Mouse (Mus musculus) lung, embryonic 16.5 days (tissue): ENCODE measurements at regions not wholly inside any gene's neighbourhood (a gene's known extent, or its start where the extent isn't known, plus 50 kb on each side); places are given as distances from the start of the nearest gene placed in this dataset.

Experiments used
- ATAC-seq: fragments of 200-750 bp; cut with Nextera tagmentation; 2 replicates; pipeline ENCODE4 v1.8.0; 2017; ENCODE audit warnings: low read depth, mild to moderate bottlenecking, moderate library complexity
- H3K27ac ChIP-seq: fragments of 300-500 bp; sonication (generic); 2 replicates; pipeline ENCODE4 v1.5.1; 2014; ENCODE audit warnings: mild to moderate bottlenecking, control low read depth, low read length
- H3K27me3 ChIP-seq: fragments of 300-500 bp; sonication (generic); 2 replicates; pipeline ENCODE4 v1.6.1; 2014; ENCODE audit warnings: low read depth, low read length, mixed read lengths; ENCODE audit not compliant: control insufficient read depth, insufficient read depth
- H3K36me3 ChIP-seq: fragments of 300-500 bp; sonication (generic); 2 replicates; pipeline ENCODE4 v1.6.1; 2014; ENCODE audit warnings: low read length; ENCODE audit not compliant: control insufficient read depth, insufficient read depth
- H3K4me1 ChIP-seq: fragments of 300-500 bp; sonication (generic); replicated peaks from 2 replicates; pipeline ENCODE4 v1.6.1; 2014; ENCODE audit warnings: low read length, mixed read lengths; ENCODE audit not compliant: control insufficient read depth, insufficient read depth
- H3K4me2 ChIP-seq: fragments of 300-500 bp; sonication (generic); 2 replicates; pipeline ENCODE4 v1.6.1; 2014; ENCODE audit warnings: low read depth, low read length, control low read depth
- H3K4me3 ChIP-seq: fragments of 300-500 bp; sonication (generic); 2 replicates; pipeline ENCODE4 v1.5.1; 2014; ENCODE audit warnings: mild to moderate bottlenecking, low read length, control low read depth
- H3K9ac ChIP-seq: fragments of 300-500 bp; sonication (generic); 2 replicates; pipeline ENCODE4 v1.6.1; 2014; ENCODE audit warnings: low read length, control low read depth
- H3K9me3 ChIP-seq: fragments of 300-500 bp; sonication (generic); 2 replicates; pipeline ENCODE4 v1.6.1; 2016; ENCODE audit warnings: low read length; ENCODE audit not compliant: control insufficient read depth
- WGBS: fragments of 180-500 bp; shearing (Covaris S2); extraction: QIAGEN DNeasy Blood & Tissue Kit; methylation state at CpG from one replicate; pipeline ENCODE4 v1.1.7; 2014; 5-methylcytosine and 5-hydroxymethylcytosine counted together

- no peak for ATAC-seq
- Histone ChIP-seq H3K4me1 (no peaks in the 10 kb centered on the region), H3K4me2 (no peak overlapping the region), H3K36me3 (no peaks in the 10 kb centered on the region), H3K4me3 (no peak overlapping the region), H3K27me3 (no peaks in the 10 kb centered on the region), H3K9ac (no peak overlapping the region), H3K9me3 (no peaks in the 10 kb centered on the region), H3K27ac (no peak overlapping the region)
- 55% methylated on average over 1 of the region's 1 CpGs for WGBS
Observed at GRCm38 (mm10) chr14:71359581-71359980, 759.9 kb upstream of the Fam160b2 start.

GRCm38 (mm10) chr14:71338219-71338618 lies 738.6 kb upstream of the Fam160b2 start:
- Histone ChIP-seq H3K27me3 (no peaks in the 10 kb centered on the region), H3K4me2 (no peak overlapping the region), H3K36me3 (no peaks in the 10 kb centered on the region), H3K4me3 (no peak overlapping the region), H3K9ac (no peak overlapping the region), H3K9me3 (no peaks in the 10 kb centered on the region), H3K27ac (no peak overlapping the region), H3K4me1 (no peaks in the 10 kb centered on the region)
- WGBS = 63% methylated on average over 5 of the region's 5 CpGs
- ATAC-seq = no peak

GRCm38 (mm10) chr14:71336906-71337305 lies 737.3 kb upstream of the Fam160b2 start:
- H3K9ac ChIP-seq = no peak overlapping the region

GRCm38 (mm10) chr14:71334022-71334421 lies 734.4 kb upstream of the Fam160b2 start:
- Histone ChIP-seq H3K9ac (no peak overlapping the region), H3K4me3 (no peak overlapping the region), H3K27me3 (no peaks in the 10 kb centered on the region), H3K27ac (no peak overlapping the region), H3K4me1 (no peaks in the 10 kb centered on the region), H3K36me3 (no peaks in the 10 kb centered on the region), H3K9me3 (no peaks in the 10 kb centered on the region), H3K4me2 (no peak overlapping the region)
- WGBS = 78% methylated on average over 1 of the region's 1 CpGs
- ATAC-seq = no peak

More at GRCm38 (mm10) chr14:71336906-71337305, 737.3 kb upstream of the Fam160b2 start:
- Histone ChIP-seq H3K4me1 (no peaks in the 10 kb centered on the region), H3K4me3 (no peak overlapping the region), H3K27ac (no peak overlapping the region), H3K27me3 (no peaks in the 10 kb centered on the region), H3K9me3 (no peaks in the 10 kb centered on the region), H3K4me2 (no peak overlapping the region), H3K36me3 (no peaks in the 10 kb centered on the region)
- ATAC-seq = no peak
- WGBS = 83% methylated on average over 3 of the region's 3 CpGs

GRCm38 (mm10) chr14:71329862-71330630 lies 730.4 kb upstream of the Fam160b2 start:
- WGBS = 45% methylated on average over 5 of the region's 5 CpGs
- no peak overlapping the region for H3K4me3 ChIP-seq
- H3K36me3 ChIP-seq = no peaks in the 10 kb centered on the region
- no peak overlapping the region for H3K27ac ChIP-seq
- H3K9me3 ChIP-seq = no peaks in the 10 kb centered on the region
- ATAC-seq = no peak
- H3K4me2 ChIP-seq = no peak overlapping the region
- no peaks in the 10 kb centered on the region for H3K4me1 ChIP-seq
- no peak overlapping the region for H3K9ac ChIP-seq
- H3K27me3 ChIP-seq = no peaks in the 10 kb centered on the region

GRCm38 (mm10) chr14:71327621-71328020 lies 728.0 kb upstream of the Fam160b2 start:
- no peaks in the 10 kb centered on the region for H3K36me3 ChIP-seq
- ATAC-seq = no peak
- H3K27me3 ChIP-seq = no peaks in the 10 kb centered on the region
- no peaks in the 10 kb centered on the region for H3K9me3 ChIP-seq
- H3K9ac ChIP-seq = no peak overlapping the region
- H3K4me1 ChIP-seq = no peaks in the 10 kb centered on the region
- H3K4me2 ChIP-seq = no peak overlapping the region
- H3K27ac ChIP-seq = no peak overlapping the region
- H3K4me3 ChIP-seq = no peak overlapping the region

GRCm38 (mm10) chr14:71326521-71327105 lies 727.0 kb upstream of the Fam160b2 start:
- no peak overlapping the region for H3K9ac ChIP-seq
- no peak overlapping the region for H3K27ac ChIP-seq
- no peaks in the 10 kb centered on the region for H3K36me3 ChIP-seq
- H3K4me3 ChIP-seq = no peak overlapping the region
- H3K27me3 ChIP-seq = no peaks in the 10 kb centered on the region
- H3K4me2 ChIP-seq = no peak overlapping the region
- no peak for ATAC-seq
- WGBS = 78% methylated on average over 2 of the region's 2 CpGs
- no peaks in the 10 kb centered on the region for H3K9me3 ChIP-seq
- H3K4me1 ChIP-seq = no peaks in the 10 kb centered on the region

- H3K36me3 ChIP-seq = no peaks in the 10 kb centered on the region
- no peaks in the 10 kb centered on the region for H3K9me3 ChIP-seq
- no peak overlapping the region for H3K4me3 ChIP-seq
- H3K9ac ChIP-seq = no peak overlapping the region
- no peak overlapping the region for H3K27ac ChIP-seq
- 53% methylated on average over 3 of the region's 3 CpGs for WGBS
- ATAC-seq = no peak
- H3K4me1 ChIP-seq = no peaks in the 10 kb centered on the region
- H3K27me3 ChIP-seq = no peaks in the 10 kb centered on the region
- H3K4me2 ChIP-seq = no peak overlapping the region
Observed at GRCm38 (mm10) chr14:71315228-71315627, 715.6 kb upstream of the Fam160b2 start.

GRCm38 (mm10) chr14:71299755-71300154 lies 700.1 kb upstream of the Fam160b2 start:
- ATAC-seq = no peak
- H3K27ac ChIP-seq = no peak overlapping the region
- 56% methylated on average over 6 of the region's 6 CpGs for WGBS

More at GRCm38 (mm10) chr14:71299755-71300154, 700.1 kb upstream of the Fam160b2 start:
- no peaks in the 10 kb centered on the region for H3K9me3 ChIP-seq
- no peaks in the 10 kb centered on the region for H3K27me3 ChIP-seq
- H3K36me3 ChIP-seq = no peaks in the 10 kb centered on the region
- no peak overlapping the region for H3K4me2 ChIP-seq
- no peak overlapping the region for H3K9ac ChIP-seq
- H3K4me3 ChIP-seq = no peak overlapping the region
- H3K4me1 ChIP-seq = no peaks in the 10 kb centered on the region
